Mouse (Mus musculus) limb, embryonic 15.5 days (tissue): ENCODE measurements around the gene Zc2hc1b. TPM values are rescaled to one million over a fixed set of nuclear protein-coding genes. Genes with fewer than 3 reads are reported as not detected.

ENCODE experiments used
- ATAC-seq: fragments of 200-750 bp; cut with Nextera tagmentation; 2 replicates; pipeline ENCODE4 v1.8.0; 2017; ENCODE audit warnings: low read depth, moderate TSS enrichment; ENCODE audit not compliant: insufficient number of reproducible peaks, low FRiP score, low TSS enrichment
- H3K27ac ChIP-seq: fragments of 300-500 bp; sonication (generic); 2 replicates; pipeline ENCODE4 v1.5.1; 2015; ENCODE audit warnings: moderate library complexity, mild to moderate bottlenecking, inconsistent platforms
- H3K27me3 ChIP-seq: fragments of 300-500 bp; sonication (generic); 2 replicates; pipeline ENCODE4 v1.6.1; 2015; ENCODE audit warnings: inconsistent platforms
- H3K36me3 ChIP-seq: fragments of 300-500 bp; sonication (generic); 2 replicates; pipeline ENCODE4 v1.6.1; 2015; ENCODE audit warnings: inconsistent platforms
- H3K4me1 ChIP-seq: fragments of 300-500 bp; sonication (generic); 2 replicates; pipeline ENCODE4 v1.6.1; 2015; ENCODE audit warnings: inconsistent platforms
- H3K4me2 ChIP-seq: fragments of 300-500 bp; sonication (generic); 2 replicates; pipeline ENCODE4 v1.6.1; 2015; ENCODE audit warnings: mild to moderate bottlenecking, inconsistent platforms
- H3K4me3 ChIP-seq: fragments of 300-500 bp; sonication (generic); 2 replicates; pipeline ENCODE4 v1.5.1; 2015; ENCODE audit warnings: mild to moderate bottlenecking, inconsistent platforms
- H3K9ac ChIP-seq: fragments of 300-500 bp; sonication (generic); 2 replicates; pipeline ENCODE4 v1.6.1; 2015; ENCODE audit warnings: inconsistent platforms
- H3K9me3 ChIP-seq: fragments of 300-500 bp; sonication (generic); 2 replicates; pipeline ENCODE4 v1.6.1; 2016; ENCODE audit warnings: inconsistent platforms
- WGBS: fragments of 180-500 bp; shearing (Covaris S2); methylation state at CpG from one replicate; pipeline ENCODE4 v1.1.7; 2015; 5-methylcytosine and 5-hydroxymethylcytosine counted together
- polyA plus RNA-seq: library from polyadenylated mRNA; unstranded; fragments of >200 nt; fragmentation: Nextera tagmentation; extraction: Ambion mirVana; gene quantifications from 2 replicates; pipeline ENCODE4 v1.2.1, GENCODE M21; 2015

The Zc2hc1b gene
- polyA plus RNA-seq, 1 experiment from 2014 or later = not detected

- H3K27me3 ChIP-seq = no peaks in the 10 kb centered on the region
- H3K4me3 ChIP-seq = no peak overlapping the region
- H3K9me3 ChIP-seq = no peaks in the 10 kb centered on the region
- H3K9ac ChIP-seq = no peak overlapping the region
- ATAC-seq = no peak
- WGBS = 63% methylated on average over 1 of the region's 1 CpGs
- H3K27ac ChIP-seq = 0 out of 2 replicates have a peak overlapping the region, but pooled peaks have one; percentile 27
- H3K36me3 ChIP-seq = peaks cover 9% of the 10 kb centered on the region; the same call in 1 of the 2 replicates
- H3K4me2 ChIP-seq = no peak overlapping the region
- H3K4me1 ChIP-seq = peaks cover 18% of the 10 kb centered on the region; the same call in 1 of the 2 replicates
Measured at GRCm38 (mm10) chr10:13109781-13110180, 68.0 kb downstream of the Zc2hc1b start.

- Histone ChIP-seq H3K36me3 (peaks cover 8% of the 10 kb centered on the region; the same call in 1 of the 2 replicates), H3K9me3 (no peaks in the 10 kb centered on the region), H3K4me1 (peaks cover 18% of the 10 kb centered on the region; the same call in 1 of the 2 replicates), H3K27ac (peak overlapping the region; percentile 64; the same call in 1 of the 2 replicates), H3K27me3 (no peaks in the 10 kb centered on the region), H3K4me2 (no peak overlapping the region), H3K9ac (no peak overlapping the region), H3K4me3 (no peak overlapping the region)
- WGBS = 48% methylated on average over 4 of the region's 4 CpGs
- no peak for ATAC-seq
Measured at GRCm38 (mm10) chr10:13108847-13109246, 69.0 kb downstream of the Zc2hc1b start.

DNA sequence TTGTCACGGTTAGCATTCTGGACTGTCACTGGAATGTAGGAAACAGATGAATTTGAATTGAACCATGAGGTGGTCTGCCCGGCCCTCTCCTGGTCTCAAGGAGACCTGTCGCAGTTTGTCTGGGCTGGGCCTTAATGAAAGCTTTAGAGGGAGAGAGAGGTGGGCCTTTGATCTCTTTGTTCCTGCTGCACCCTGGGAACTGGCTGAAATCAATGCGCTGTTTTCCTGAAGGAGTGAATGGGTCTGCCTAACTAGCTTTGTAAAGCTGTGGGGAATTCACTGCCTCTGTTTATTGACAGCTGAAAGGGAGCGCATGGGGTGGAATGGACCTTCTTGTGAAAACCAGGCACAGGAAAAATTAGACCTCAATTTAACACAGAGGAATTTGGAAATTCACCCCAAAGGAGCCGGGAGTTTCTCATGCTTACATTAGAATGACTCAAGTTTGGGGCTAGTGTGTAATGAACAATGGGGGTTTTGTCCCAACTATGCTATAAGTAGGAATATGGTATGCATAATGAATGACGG is 69.7 kb downstream of the Zc2hc1b start:
- H3K4me1 ChIP-seq = peaks cover 18% of the 10 kb centered on the region; the same call in 1 of the 2 replicates
- no peaks in the 10 kb centered on the region for H3K9me3 ChIP-seq
- WGBS = 24% methylated on average over 7 of the region's 7 CpGs
- no peaks in the 10 kb centered on the region for H3K27me3 ChIP-seq
- H3K9ac ChIP-seq = no peak overlapping the region
- 0 out of 2 replicates have a peak, but pooled peaks cover 3% of the 10 kb centered on the region for H3K36me3 ChIP-seq
- no peak overlapping the region for H3K4me3 ChIP-seq
- no peak overlapping the region for H3K4me2 ChIP-seq
- peak overlapping the region; percentile 64 for H3K27ac ChIP-seq
- no peak for ATAC-seq

GRCm38 (mm10) chr10:13106909-13107624 is 70.8 kb downstream of the Zc2hc1b start:
- no peaks in the 10 kb centered on the region for H3K9me3 ChIP-seq
- no peaks in the 10 kb centered on the region for H3K36me3 ChIP-seq
- 74% methylated on average over 9 of the region's 9 CpGs for WGBS
- no peak overlapping the region for H3K9ac ChIP-seq
- no peak overlapping the region for H3K4me3 ChIP-seq
- peak overlapping the region; percentile 64 for H3K27ac ChIP-seq
- no peak overlapping the region for H3K4me2 ChIP-seq
- H3K4me1 ChIP-seq = peaks cover 16% of the 10 kb centered on the region; the same call in 1 of the 2 replicates
- no peaks in the 10 kb centered on the region for H3K27me3 ChIP-seq
- ATAC-seq = peak; percentile 79

GRCm38 (mm10) chr10:13103838-13104237 is 74.0 kb downstream of the Zc2hc1b start:
- ATAC-seq = no peak
- WGBS = 84% methylated on average over 4 of the region's 4 CpGs
- Histone ChIP-seq H3K36me3 (0 out of 2 replicates have a peak, but pooled peaks cover 5% of the 10 kb centered on the region), H3K9ac (no peak overlapping the region), H3K4me2 (no peak overlapping the region), H3K4me1 (peaks cover 12% of the 10 kb centered on the region; the same call in 1 of the 2 replicates), H3K27me3 (no peaks in the 10 kb centered on the region), H3K27ac (no peak overlapping the region), H3K4me3 (no peak overlapping the region), H3K9me3 (no peaks in the 10 kb centered on the region)

DNA sequence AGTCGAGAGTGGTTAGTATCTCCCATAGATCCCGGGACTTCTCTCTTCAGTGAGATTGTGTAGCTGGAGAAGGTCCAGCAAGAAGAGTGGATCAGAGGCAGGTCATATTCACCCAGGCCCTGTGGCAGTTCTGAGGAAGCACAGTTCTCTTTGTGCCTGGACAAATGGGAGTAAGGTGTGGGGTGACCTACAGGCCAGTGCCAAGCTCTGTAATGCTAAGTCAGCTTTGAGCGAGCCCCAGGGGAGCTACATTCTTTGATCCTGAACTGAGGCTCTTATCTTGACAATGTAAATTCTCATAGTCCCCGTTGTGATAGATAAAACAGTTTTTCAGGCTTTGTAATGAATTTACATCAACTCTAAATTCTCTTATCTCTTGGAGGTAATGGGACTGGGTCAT is 75.5 kb downstream of the Zc2hc1b start:
- H3K9ac ChIP-seq = no peak overlapping the region
- H3K27ac ChIP-seq = no peak overlapping the region
- no peaks in the 10 kb centered on the region for H3K9me3 ChIP-seq
- H3K4me3 ChIP-seq = no peak overlapping the region
- no peak overlapping the region for H3K4me2 ChIP-seq
- 54% methylated on average over 4 of the region's 4 CpGs for WGBS
- ATAC-seq = no peak
- H3K4me1 ChIP-seq = no peaks in the 10 kb centered on the region
- H3K27me3 ChIP-seq = no peaks in the 10 kb centered on the region
- 0 out of 2 replicates have a peak, but pooled peaks cover 5% of the 10 kb centered on the region for H3K36me3 ChIP-seq

DNA sequence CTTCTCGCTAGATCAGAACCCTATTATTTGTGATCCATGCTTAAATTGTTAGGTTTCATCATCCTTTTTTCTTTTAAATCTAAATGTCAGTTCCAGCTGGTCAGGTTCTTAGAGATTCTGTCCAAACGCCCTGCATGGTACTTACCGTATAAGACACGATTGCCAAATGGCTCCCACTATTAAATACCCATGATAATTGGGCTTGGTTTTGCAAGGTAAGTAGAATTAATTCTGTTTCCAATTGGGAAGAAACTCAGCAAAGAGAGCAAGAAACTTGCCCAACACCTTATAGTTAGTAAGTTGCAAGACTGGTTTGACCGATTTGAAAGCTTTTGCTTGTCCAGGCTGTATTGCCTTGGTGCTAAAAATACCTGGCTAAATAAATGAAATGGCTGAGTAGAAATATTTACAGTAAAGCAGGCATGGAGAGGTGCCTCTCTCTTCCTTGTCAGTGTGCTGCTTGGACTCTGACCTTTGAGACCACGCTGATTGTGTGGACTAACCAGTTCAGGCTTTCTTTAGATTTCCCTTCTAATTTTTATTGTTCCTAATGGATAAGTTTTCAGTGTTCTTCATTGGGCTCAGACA is 77.7 kb downstream of the Zc2hc1b start:
- ATAC-seq = no peak

More for the DNA sequence above, 77.7 kb downstream of the Zc2hc1b start:
- H3K9ac ChIP-seq = no peak overlapping the region
- H3K27ac ChIP-seq = 0 out of 2 replicates have a peak overlapping the region, but pooled peaks have one; percentile 27
- no peak overlapping the region for H3K4me2 ChIP-seq
- no peaks in the 10 kb centered on the region for H3K9me3 ChIP-seq
- H3K36me3 ChIP-seq = 0 out of 2 replicates have a peak, but pooled peaks cover 5% of the 10 kb centered on the region
- H3K4me1 ChIP-seq = no peaks in the 10 kb centered on the region
- no peak overlapping the region for H3K4me3 ChIP-seq
- 66% methylated on average over 6 of the region's 6 CpGs for WGBS
- H3K27me3 ChIP-seq = no peaks in the 10 kb centered on the region

Other genes with a start within 250 kb of the Zc2hc1b start
- gene Stx11, start 213.7 kb downstream of the Zc2hc1b start, polyA plus RNA-seq = 5.6 and 6.7 TPM in 2 replicates
- 34.8 and 36.3 TPM in 2 replicates for gene Sf3b5, start 172.7 kb downstream of the Zc2hc1b start, polyA plus RNA-seq
- 204 and 225 TPM in 2 replicates for gene Plagl1, start 117.5 kb downstream of the Zc2hc1b start, polyA plus RNA-seq
- gene Ltv1, start 15.1 kb upstream of the Zc2hc1b start, polyA plus RNA-seq = 70.1 and 74.3 TPM in 2 replicates